Mouse (Mus musculus) bone marrow macrophage, adult 2 months (primary cell): ENCODE results near the gene Vmn1r132. TPM values are rescaled to one million over a fixed set of nuclear protein-coding genes. Genes with fewer than 3 reads are reported as not detected.
"Not testable (repeated sequence)": the region's sequence is repeated elsewhere in the genome, so short reads cannot be mapped to it uniquely, and the experiment has no call there.

ENCODE experiments used
- H3K27ac ChIP-seq: 2 replicates; pipeline ENCODE4 v1.5.1; 2012; ENCODE audit warnings: low read depth, low read length; ENCODE audit not compliant: insufficient read depth
- H3K4me1 ChIP-seq: 2 replicates; pipeline ENCODE4 v1.6.1; 2012; ENCODE audit warnings: low read length; ENCODE audit not compliant: control insufficient read depth, insufficient read depth
- H3K4me3 ChIP-seq: 2 replicates; pipeline ENCODE4 v1.5.1; 2012; ENCODE audit warnings: mild to moderate bottlenecking, low read length, moderate library complexity; ENCODE audit not compliant: insufficient read depth
- polyA plus RNA-seq: library from polyadenylated mRNA; stranded (reverse); fragments of >200 nt; gene quantifications from 2 replicates; pipeline ENCODE4 v1.2.4, GENCODE M21; 2012; ENCODE audit not compliant: missing spikeins, insufficient read depth, insufficient read length

Gene Vmn1r132
- not detected in 2 replicates for polyA plus RNA-seq

DNA sequence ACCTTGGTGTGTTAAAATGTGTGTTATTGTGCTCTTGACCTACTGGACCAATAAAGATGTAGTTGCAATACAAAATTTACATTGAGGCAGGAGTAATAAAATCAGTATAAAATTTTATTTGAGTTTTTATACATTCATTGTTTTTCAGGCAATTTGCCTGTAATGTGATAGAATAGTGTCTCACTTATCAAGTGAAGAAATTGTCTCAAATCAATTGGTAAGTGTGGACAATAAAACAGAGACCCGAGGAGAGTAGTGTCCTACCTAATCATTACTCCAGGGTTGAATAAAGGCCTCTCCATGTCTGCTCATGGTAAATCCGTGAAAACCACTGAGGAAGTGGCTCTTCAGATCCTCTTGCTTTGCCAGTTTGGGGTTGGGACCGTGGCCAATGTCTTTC is at the start of gene Vmn1r132:
Vmn1r132 (plus strand) TSS at position 301 of the 400 bp plus-strand sequence.
- H3K4me1 ChIP-seq, H3K4me3 ChIP-seq, H3K27ac ChIP-seq: not testable (repeated sequence)

Other genes starting within 250 kb of the Vmn1r132 start
- not detected in 2 replicates for gene Gm6882, start 181.3 kb upstream of the Vmn1r132 start, polyA plus RNA-seq
- gene Vmn1r130, start 102.3 kb upstream of the Vmn1r132 start, polyA plus RNA-seq = not detected in 2 replicates
- gene Vmn1r131, start 68.0 kb upstream of the Vmn1r132 start, polyA plus RNA-seq = not detected in 2 replicates
- not detected in 2 replicates for gene Gm4175, start 147.4 kb downstream of the Vmn1r132 start, polyA plus RNA-seq
- not detected in 2 replicates for gene Gm4177, start 182.6 kb downstream of the Vmn1r132 start, polyA plus RNA-seq
- not detected in 2 replicates for gene Vmn1r135, start 218.3 kb downstream of the Vmn1r132 start, polyA plus RNA-seq
- not detected in 2 replicates for gene Gm5725, start 230.2 kb downstream of the Vmn1r132 start, polyA plus RNA-seq